Mouse (Mus musculus): Measurements from ENCODE around the gene Gm10190. TPM values are rescaled to one million over a fixed set of nuclear protein-coding genes. Genes with fewer than 3 reads are reported as not detected.

Gm10190 gene
- total RNA-seq, 2 experiments from 2014 or later = not detected

GRCm38 (mm10) chr17:80323658-80324057 lies 49.7 kb downstream of the Gm10190 start:
- intact Hi-C loops (cut with DNase I) = no loop called here
- no peak for DNase-seq

Other genes with a start within 250 kb of the Gm10190 start
- gene Galm, start 246.1 kb downstream of the Gm10190 start, total RNA-seq (2021) = 10 to 100 TPM; 15.0 to 16.8 TPM
- 10 to 100 TPM; 30.6 to 44.4 TPM for gene Srsf7, start 166.2 kb downstream of the Gm10190 start, total RNA-seq (2021)
- not detected for gene Ttc39d, start 166.1 kb downstream of the Gm10190 start, total RNA-seq (2021)
- 1 to 10 TPM; 4.3 to 5.5 TPM for gene Gemin6, start 149.1 kb downstream of the Gm10190 start, total RNA-seq (2021)
- gene Morn2, start 83.3 kb downstream of the Gm10190 start, total RNA-seq (2021) = 10 to 100 TPM; 14.7 TPM
- 1 to 10 TPM; 5.8 to 6.9 TPM for gene Dhx57, start 83.1 kb downstream of the Gm10190 start, total RNA-seq (2021)
- gene Arhgef33, start 66.1 kb downstream of the Gm10190 start, total RNA-seq (2021) = under 1 TPM in 1 of 2 experiments, not detected in 1; 0.46 TPM
- gene Sos1, start 106.9 kb upstream of the Gm10190 start, total RNA-seq (2021) = 10 to 100 TPM; 10.6 to 13.4 TPM
- gene Cdkl4, start 204.3 kb upstream of the Gm10190 start, total RNA-seq (2021) = under 1 TPM in 1 of 2 experiments, not detected in 1; 0.08 TPM

Measured in heart, postnatal 36 days (tissue).